ENCODE assay signal across 25 mouse cellular contexts in the genomic region with DNA sequence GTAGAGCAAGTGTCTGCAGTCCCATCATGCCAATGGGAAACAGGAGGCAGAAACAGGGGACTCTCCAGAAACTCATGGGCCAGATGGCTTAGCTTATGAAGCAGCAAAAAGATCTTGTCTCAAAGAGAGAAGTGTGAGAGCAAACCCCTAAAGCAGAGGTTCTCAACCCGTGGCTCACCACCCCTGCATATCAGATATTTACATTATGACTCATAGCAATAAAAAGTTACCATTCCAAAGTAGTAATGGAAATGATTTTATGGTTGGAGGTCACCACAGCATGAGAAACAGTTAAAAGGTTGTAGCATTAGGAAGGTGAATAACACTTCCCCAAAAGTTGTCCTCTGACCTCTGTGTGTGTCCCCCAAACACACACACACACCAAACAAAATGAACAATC. TPM values are rescaled to one million over a fixed set of nuclear protein-coding genes. Genes with fewer than 3 reads are reported as not detected.
"Had no signal": no experiment of that assay in that cellular context is flagged by ENCODE, and none has a peak within 500 bp of the region (broad histone marks: within the 10 kb centered on the region; RNA-seq: fewer than 3 reads in every experiment).

No protein-coding gene starts in this region.

- DNase-seq: gastrocnemius, postnatal 14 days; gastrocnemius, postnatal 36 days; heart, adult 11 months; heart, adult 2 months; heart, postnatal 4 days; kidney, adult 18-20 months; kidney, adult 8-10 months; kidney, postnatal 10 days; kidney, postnatal 25 days; kidney, postnatal 4 days; liver; liver, embryonic 13.5 days had no signal

- H3K27ac ChIP-seq: heart, adult 2 months; heart, embryonic 13.5 days; heart, embryonic 15.5 days; hindbrain, embryonic 10.5 days; hindbrain, embryonic 12.5 days; hindbrain, embryonic 14.5 days; layer of hippocampus, adult 2 months; left cerebral cortex, adult 2 months; limb, embryonic 10.5 days; limb, embryonic 12.5 days; liver, embryonic 13.5 days had no signal

- H3K4me1 ChIP-seq: heart, embryonic 15.5 days; hindbrain, embryonic 12.5 days; liver, embryonic 13.5 days had no signal

- H3K9me3 ChIP-seq: heart, embryonic 13.5 days; heart, embryonic 15.5 days; hindbrain, embryonic 10.5 days; hindbrain, embryonic 12.5 days; limb, embryonic 10.5 days; limb, embryonic 12.5 days; liver, embryonic 13.5 days had no signal

- ATAC-seq: hindbrain, embryonic 16.5 days; inflammation-experienced regulatory T-cells, adult 6 months had no signal

- H3K9ac ChIP-seq: heart, embryonic 13.5 days; heart, embryonic 15.5 days; hindbrain, embryonic 12.5 days; hindbrain, embryonic 14.5 days; limb, embryonic 12.5 days; liver, embryonic 13.5 days had no signal

- H3K36me3 ChIP-seq: heart, embryonic 13.5 days; heart, embryonic 15.5 days; hindbrain, embryonic 10.5 days; hindbrain, embryonic 12.5 days; liver, embryonic 13.5 days had no signal

- H3K4me2 ChIP-seq: heart, embryonic 11.5 days; heart, embryonic 13.5 days; heart, embryonic 15.5 days; hindbrain, embryonic 12.5 days; hindbrain, embryonic 14.5 days; limb, embryonic 12.5 days; liver, embryonic 11.5 days; liver, embryonic 13.5 days had no signal

- H3K4me3 ChIP-seq: heart, adult 2 months; heart, embryonic 13.5 days; heart, embryonic 15.5 days; hindbrain, embryonic 10.5 days; hindbrain, embryonic 12.5 days; layer of hippocampus, adult 2 months; left cerebral cortex, adult 2 months; limb, embryonic 10.5 days; limb, embryonic 12.5 days; liver, embryonic 13.5 days had no signal

- H3K27me3 ChIP-seq: heart, embryonic 13.5 days; heart, embryonic 15.5 days; hindbrain, embryonic 12.5 days; limb, embryonic 12.5 days; liver, embryonic 13.5 days had no signal

RNA-seq across cellular contexts. Expression of gene Col9a1, which starts 58.9 kb away (rescaled TPM):
- polyA plus RNA-seq: inflammation-experienced regulatory T-cells, adult 6 months had no signal
